Mouse (Mus musculus) lung, adult 2 months (tissue): ENCODE results near the gene Ppih.

Source experiments
- CTCF ChIP-seq: fragments of 200-500 bp; IDR thresholded peaks from 2 replicates; pipeline ENCODE4 v1.5.1; 2011; ENCODE audit warnings: mild to moderate bottlenecking, low read length, control low read depth; ENCODE audit not compliant: insufficient read depth
- POLR2A ChIP-seq: fragments of 200-500 bp; IDR thresholded peaks from 2 replicates; pipeline ENCODE4 v1.6.1; 2011; ENCODE audit warnings: low read depth, mild to moderate bottlenecking, control low read depth, low read length, borderline replicate concordance; ENCODE audit errors: extremely low read depth

DNA sequence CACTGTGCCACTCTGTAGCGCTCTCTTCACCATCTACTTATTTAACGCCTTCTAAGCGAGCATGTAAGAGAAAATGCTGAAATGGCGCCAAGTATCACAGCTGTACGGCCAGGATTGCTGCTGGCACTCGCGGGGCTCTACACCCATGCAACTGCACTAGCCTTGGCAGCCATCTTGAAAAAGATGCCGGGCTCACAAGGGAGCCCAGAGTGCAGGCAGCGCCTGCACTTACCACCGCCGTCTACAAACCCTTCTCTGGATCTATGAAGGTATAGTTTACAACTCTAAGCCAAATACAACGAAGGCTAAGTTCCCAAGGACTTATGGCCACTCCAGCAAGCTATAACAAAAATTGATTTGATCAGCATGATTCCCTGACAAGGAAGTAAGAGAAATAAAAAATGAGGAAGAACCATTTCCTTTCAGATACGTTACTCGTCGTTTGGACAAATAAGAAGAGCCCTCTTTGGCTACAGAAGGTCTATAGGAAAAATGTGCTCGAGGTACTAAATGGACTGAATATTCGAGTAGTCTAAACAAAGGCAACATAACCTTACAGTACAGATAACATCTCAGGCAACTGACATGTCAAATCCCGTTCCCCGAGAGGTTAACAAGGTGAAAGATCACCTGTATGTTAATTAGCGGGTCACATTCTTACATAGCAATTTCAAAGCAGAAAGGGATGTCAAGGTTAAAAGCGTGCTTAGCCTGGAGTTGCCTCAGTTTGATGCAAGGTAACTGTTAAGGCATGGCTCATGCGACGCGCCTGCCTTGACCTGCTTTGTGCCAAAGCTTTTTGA, 27.4 kb downstream of the Ppih start:
- TF ChIP-seq CTCF (no peak), POLR2A (no peak)
